Mouse (Mus musculus): ENCODE data around the gene Cacna1d.

The Cacna1d gene

DNA sequence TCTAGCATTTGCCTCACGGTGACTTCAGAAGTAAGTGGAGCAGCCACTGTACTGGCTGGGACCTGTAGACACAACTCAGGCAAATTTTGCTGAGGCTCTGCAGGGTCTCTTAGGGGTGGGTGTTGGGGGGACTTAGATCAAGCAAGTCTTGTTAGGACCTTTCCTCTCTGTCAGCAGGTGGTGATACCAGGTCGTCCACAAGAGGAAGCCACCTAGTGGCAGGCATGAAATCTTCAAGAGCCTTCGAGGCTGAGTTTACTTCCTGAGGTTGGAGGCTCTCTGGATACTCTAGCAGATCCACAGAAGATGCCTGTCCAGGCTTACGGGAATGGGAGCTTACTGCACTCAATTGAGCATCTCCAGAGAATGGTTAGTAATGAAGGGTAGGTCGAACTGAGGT, 394.0 kb downstream of the Cacna1d start:
- DNase-seq (ENCODE audit: low read depth, low spot score) = no peak

DNA sequence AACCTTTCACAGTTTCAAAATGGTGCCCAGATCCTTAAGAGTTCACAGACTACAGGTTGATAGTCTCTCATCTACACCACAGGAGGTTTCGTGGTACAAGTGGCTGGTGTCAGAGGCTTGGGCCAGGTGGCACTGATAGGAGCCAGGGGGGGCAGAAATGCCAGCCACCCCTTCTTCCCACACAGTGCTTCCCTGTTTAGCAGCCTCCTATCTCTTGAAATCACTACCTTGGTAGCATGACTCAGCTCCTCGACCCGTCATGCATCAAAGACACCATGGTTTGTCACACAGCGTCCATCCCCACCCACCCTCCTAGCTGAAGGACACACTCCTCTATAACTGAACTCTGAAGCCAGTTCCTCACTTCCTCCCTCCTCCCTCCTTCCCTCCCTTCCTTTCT, 398.8 kb downstream of the Cacna1d start:
- no peak for DNase-seq (ENCODE audit: low read depth, low spot score)

- DNase-seq (ENCODE audit: low read depth, low spot score) = no peak
Observed at GRCm38 (mm10) chr14:30092021-30092420, 399.2 kb downstream of the Cacna1d start.

DNA sequence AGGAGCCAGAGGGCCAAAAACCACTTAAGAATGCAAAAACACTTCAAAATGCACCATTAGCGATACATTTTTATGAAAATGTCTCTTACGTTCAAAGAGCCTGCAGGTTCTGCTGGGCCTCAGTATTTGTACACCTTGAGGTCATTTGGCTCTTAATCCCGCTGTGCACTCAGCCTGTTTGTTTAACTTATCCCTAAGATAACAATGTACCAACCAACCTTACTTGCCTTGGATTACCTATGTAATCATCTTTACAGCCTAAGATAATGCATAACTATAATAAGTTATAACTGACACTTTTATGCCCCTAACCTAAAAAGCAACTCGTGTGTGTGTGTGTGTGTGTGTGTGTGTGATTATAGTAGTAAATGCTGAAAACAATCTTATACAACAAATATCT, 411.5 kb downstream of the Cacna1d start:
- no peak for DNase-seq (ENCODE audit: low read depth, low spot score)

GRCm38 (mm10) chr14:30078115-30078808, 413.0 kb downstream of the Cacna1d start:
- DNase-seq (ENCODE audit: low read depth, low spot score) = no peak

DNA sequence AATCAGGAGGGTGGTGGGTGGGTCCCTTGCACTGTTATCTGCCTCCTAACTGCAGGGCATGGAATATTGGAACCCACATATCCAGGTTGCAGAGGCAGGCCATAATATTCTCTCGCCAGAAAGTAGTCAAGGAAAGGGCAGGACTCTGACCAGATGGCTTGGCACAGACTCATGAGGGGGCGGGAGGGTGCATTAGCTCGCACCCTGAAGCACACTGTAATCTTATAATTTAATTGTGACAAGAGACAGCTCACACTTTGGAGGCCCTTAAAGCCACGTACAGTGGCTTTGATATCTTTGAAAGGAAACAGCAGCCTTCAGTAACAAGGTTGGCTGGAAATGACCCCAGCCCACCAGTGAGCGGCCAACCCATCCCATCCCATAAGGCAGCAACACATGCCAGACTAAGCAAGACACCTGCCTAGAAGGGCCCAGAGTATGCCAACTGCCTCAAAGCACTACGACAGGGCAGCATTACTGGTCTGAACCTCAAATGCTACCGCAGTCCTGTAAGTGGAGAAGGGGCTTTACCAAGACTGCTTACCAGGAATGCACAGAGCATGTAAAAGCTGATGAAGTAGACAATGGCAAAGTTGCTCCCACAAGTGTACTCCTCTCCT, 415.9 kb downstream of the Cacna1d start:
- no peak for DNase-seq (ENCODE audit: low read depth, low spot score)

GRCm38 (mm10) chr14:30068566-30068965, 422.7 kb downstream of the Cacna1d start:
- no peak for DNase-seq (ENCODE audit: low read depth, low spot score)

- DNase-seq (ENCODE audit: low read depth, low spot score) = no peak
Observed at GRCm38 (mm10) chr14:30066752-30067151, 424.5 kb downstream of the Cacna1d start.

DNA sequence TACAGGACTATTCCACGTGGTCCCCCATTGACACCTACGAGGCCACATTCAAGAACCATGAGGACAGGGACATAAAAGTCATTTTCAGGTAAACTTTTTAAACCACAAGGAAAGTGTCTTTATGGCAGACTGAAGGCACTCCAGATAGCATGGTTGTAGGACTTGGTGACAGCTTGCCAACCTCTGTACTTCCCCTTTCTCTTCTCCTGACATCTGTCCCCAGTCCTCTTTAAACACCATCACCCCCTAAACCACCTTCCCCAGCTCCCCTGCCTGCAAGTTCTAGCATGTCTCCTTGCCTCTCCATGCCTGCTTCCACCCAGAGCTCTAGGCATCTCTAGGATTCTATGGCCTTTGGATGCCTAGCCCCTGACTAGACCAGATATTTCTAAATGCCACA, 426.4 kb downstream of the Cacna1d start:
- no peak for DNase-seq (ENCODE audit: low read depth, low spot score)

GRCm38 (mm10) chr14:30056031-30056766, 435.1 kb downstream of the Cacna1d start:
- no peak for DNase-seq (ENCODE audit: low read depth, low spot score)

DNA sequence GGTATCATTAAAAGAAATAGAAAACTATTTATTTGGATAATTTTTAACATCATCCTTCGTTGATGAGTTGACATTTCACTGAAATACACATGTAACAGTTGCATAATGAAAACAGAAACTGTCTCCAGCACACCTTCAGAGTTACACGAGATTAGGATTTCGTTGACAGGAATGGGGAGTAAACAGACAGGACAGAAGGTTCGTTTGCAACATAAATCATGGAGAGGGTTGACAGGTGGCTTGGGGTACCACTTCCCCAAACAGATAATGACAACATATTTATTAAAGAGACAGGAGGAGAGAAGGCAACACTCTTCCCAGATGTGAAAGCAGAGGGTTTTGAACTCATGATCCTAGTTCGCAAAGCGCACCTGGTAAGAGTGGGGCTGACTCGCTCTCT, 436.3 kb downstream of the Cacna1d start:
- DNase-seq (ENCODE audit: low read depth, low spot score) = no peak

GRCm38 (mm10) chr14:30050280-30050679, 441.0 kb downstream of the Cacna1d start:
- DNase-seq (ENCODE audit: low read depth, low spot score) = no peak

DNA sequence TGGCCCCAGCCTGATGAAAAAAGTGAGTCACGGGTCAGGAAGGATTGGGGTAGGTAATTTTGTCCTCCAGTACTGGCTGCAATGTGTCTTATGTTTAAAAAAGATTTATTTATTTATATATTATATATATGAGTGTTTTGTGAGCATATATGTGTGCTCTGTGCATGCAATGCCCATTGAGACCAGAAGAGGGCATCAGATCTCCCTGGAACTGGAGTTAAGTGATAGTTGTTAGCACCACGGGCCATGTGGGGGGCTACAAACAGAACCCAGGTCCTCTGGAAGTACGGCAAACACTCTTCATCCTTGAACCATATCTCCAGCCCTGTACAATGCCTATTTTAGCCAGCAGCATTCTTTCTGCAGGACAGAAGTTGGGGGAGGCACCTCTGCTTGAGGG, 443.2 kb downstream of the Cacna1d start:
- DNase-seq (ENCODE audit: low read depth, low spot score) = no peak

DNA sequence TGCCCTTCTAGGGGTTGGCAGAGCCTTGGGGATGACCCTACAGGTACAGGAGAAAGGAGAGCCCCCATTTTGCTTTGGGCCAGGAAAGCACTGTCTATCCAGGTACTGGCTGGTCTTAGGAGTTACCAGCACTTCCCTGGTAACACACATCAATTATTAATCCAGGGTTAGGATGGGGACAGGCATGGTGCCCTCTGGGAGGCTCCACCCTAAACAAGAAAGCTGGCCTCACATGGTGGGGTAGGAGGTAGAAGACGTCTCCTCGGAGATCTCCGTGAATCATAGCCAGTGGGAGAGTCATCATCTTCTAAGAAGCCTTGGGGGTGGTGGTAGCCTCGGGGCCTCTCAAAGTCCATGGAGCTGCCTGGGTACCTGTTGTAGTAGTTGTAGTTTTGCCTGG, 444.3 kb downstream of the Cacna1d start:
- DNase-seq (ENCODE audit: low read depth, low spot score) = no peak

- no peak for DNase-seq (ENCODE audit: low read depth, low spot score)
Observed at GRCm38 (mm10) chr14:30045704-30046220, 445.5 kb downstream of the Cacna1d start.

DNA sequence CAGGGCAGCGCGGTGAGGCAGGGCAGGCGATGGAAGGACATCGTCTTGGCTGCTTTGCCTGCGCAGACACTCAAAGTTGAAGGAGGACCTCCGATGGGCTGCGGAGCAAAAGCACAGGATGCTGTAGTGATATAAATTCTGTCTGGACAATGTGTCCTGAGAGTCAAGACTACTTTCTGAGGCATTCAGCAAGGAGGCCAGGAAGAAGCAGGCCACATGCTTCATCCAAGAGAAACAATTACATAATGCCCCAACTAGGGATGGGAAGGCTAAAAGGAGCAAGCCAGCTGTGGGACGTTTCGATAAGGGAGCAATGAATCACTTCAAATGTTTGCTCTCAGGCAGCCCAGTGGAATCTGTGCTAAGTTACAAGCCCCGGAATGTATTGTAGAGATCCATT, 446.0 kb downstream of the Cacna1d start:
- peak; percentile 21 for DNase-seq (ENCODE audit: low read depth, low spot score)

DNA sequence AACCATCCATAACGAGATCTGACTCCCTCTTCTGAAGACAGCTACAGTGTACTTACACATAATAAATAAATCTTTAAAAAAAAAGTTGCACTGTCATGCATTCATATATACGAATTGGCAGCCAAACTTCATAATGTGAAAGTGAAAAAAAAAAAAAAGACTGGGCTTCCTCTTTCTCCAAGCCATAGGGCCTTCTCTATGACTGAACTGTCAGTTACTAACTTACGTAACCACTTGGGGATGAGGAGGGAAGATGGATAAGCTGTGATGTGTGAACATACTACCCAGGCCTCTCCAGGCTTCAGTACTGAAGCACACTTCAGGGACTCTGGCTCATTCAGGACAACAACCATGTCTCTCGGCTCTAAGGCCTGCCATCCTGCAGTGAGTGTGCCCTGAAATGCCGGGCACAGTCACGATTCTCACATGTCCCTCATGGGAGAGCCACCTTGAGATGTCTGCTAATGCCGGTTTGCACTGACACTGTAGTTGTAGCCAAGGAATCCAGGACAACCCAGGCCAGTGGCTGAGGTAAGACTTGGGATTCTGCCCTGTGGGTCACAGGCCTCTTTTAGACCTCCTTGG, 447.8 kb downstream of the Cacna1d start:
- no peak for DNase-seq (ENCODE audit: low read depth, low spot score)

GRCm38 (mm10) chr14:30041836-30042235, 449.4 kb downstream of the Cacna1d start:
- DNase-seq (ENCODE audit: low read depth, low spot score) = no peak

DNA sequence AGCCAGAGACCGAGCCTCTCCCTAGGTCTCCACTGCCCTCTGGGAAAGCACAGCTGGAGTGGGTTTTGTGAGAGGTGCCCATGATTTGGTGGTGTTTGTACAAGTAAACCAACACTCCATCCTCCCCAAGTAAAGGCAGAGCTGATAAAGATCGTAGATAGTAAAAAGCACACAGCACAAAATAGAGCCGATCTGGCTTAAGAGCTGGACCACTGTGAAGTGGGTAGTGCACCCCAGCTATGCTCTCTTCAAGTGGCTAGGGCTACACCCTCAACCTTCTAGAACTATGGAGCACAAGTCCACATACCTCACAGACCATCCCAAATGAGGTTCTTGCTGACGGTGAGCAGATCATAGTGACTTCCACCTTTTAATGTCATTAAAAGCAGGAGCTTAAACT, 451.8 kb downstream of the Cacna1d start:
- no peak for DNase-seq (ENCODE audit: low read depth, low spot score)

- DNase-seq (ENCODE audit: low read depth, low spot score) = no peak
Observed at GRCm38 (mm10) chr14:30038431-30038830, 452.8 kb downstream of the Cacna1d start.

GRCm38 (mm10) chr14:30033405-30033804, 457.9 kb downstream of the Cacna1d start:
- DNase-seq (ENCODE audit: low read depth, low spot score) = no peak

DNA sequence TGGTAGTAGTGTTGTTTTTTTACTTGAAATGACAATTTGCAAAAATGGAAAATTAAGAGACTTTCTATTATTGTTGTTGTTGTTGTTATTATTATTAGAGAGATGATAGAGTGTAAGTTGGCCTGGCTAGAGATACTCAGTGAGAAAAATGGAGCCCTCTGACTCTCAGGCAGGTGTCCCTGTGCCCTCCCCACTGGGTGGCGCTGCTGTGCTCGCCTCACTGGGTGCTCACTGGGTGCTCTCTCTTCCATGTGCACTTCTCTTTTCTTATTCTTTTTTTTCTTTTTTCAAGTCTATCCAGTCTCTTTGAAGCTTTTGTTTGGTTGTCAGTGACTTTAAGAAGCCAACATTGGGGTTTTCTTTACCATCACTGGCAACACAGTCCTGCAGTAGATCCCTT, 463.9 kb downstream of the Cacna1d start:
- no peak for DNase-seq (ENCODE audit: low read depth, low spot score)
